Comparison of ENCODE assay signal across 12 mouse cellular contexts in the genomic region with DNA sequence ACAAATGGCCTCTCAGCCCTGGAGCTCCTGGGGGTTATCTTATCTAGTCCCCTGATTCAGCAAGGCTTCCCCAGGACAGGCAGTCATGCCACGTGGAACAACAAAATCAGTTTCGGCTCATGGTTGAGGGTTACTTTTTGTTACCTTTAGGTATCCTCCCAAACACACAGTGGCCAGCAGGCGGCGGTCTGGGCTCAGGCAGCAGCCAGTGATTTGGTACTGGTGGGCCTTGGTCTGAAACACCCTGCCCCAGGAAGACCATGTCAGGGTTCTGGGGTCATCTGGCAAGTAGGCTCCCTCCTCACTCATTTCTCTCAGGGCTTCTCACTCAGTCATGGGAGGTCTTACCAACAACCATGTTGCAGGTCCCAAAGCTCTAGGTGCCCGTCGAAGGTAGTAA. TPM values are rescaled to one million over a fixed set of nuclear protein-coding genes. Genes with fewer than 3 reads are reported as not detected.
A peak's percentile ranks its signal among the peaks of the same experiment; 100 is the strongest.
DNase-seq lines count a peak whose midpoint lies in the region; ATAC-seq and TF ChIP-seq lines count a peak whose summit lies in the region.
"Had no signal": no experiment of that assay in that cellular context is flagged by ENCODE, and none has a peak within 500 bp of the region (broad histone marks: within the 10 kb centered on the region; RNA-seq: fewer than 3 reads in every experiment).

No protein-coding gene starts in this region.

- H3K4me3 ChIP-seq in ES-Bruce4 (ENCODE audit: low read depth, low read length) = no peak overlapping the region
- H3K4me3 ChIP-seq in embryonic fibroblast, embryonic 13.5 days (ENCODE audit: insufficient read depth, low read length) = no peak overlapping the region
- no peak overlapping the region for H3K4me3 ChIP-seq in neural tube, embryonic 15.5 days (replicated peaks)
- H3K4me3 ChIP-seq: heart, embryonic 10.5 days had no signal

- no peaks in the 10 kb centered on the region for H3K4me1 ChIP-seq in ES-Bruce4 (ENCODE audit: control insufficient read depth, insufficient read depth, low read length)
- no peaks in the 10 kb centered on the region for H3K4me1 ChIP-seq in embryonic fibroblast, embryonic 13.5 days (ENCODE audit: control insufficient read depth, insufficient read depth, low read length)
- no peaks in the 10 kb centered on the region for H3K4me1 ChIP-seq in neural tube, embryonic 15.5 days
- H3K4me1 ChIP-seq: heart, embryonic 10.5 days had no signal

- H3K4me2 ChIP-seq in neural tube, embryonic 15.5 days = no peak overlapping the region

- peak; percentile 28 to 58 for DNase-seq in cerebellum, postnatal 14 days
- DNase-seq in cerebellum, adult 11 months = no peak
- peak; percentile 56 to 63 for DNase-seq in kidney, postnatal 4 days
- no peak for DNase-seq in kidney, adult 11 months

- WGBS in neural tube, embryonic 15.5 days = 78% methylated on average over 6 of the region's 6 CpGs

- TF ChIP-seq POLR2A in ES-Bruce4 (IDR thresholded peaks at IDR 0.05; ENCODE audit: insufficient read depth, low read length) = no peak
- TF ChIP-seq POLR2A in embryonic fibroblast, embryonic 13.5 days (IDR thresholded peaks at IDR 0.05; ENCODE audit: low read depth, low read length) = no peak

- no peaks in the 10 kb centered on the region for H3K9me3 ChIP-seq in ES-Bruce4 (replicated peaks; ENCODE audit: control insufficient read depth, insufficient read depth, low read length, poor library complexity, severe bottlenecking)
- no peaks in the 10 kb centered on the region for H3K9me3 ChIP-seq in neural tube, embryonic 15.5 days (replicated peaks)
- H3K9me3 ChIP-seq: heart, embryonic 10.5 days had no signal

- ATAC-seq in neural tube, embryonic 15.5 days (ENCODE audit: low FRiP score) = no peak
- ATAC-seq in erythroid progenitor cell, adult 5-6 weeks (replicated peaks; ENCODE audit: low FRiP score, poor library complexity, severe bottlenecking) = no peak

- peak; percentile 62 for TF ChIP-seq CTCF in ES-Bruce4 (IDR thresholded peaks at IDR 0.05; ENCODE audit: low read depth, low read length)
- TF ChIP-seq CTCF in embryonic fibroblast, embryonic 13.5 days (IDR thresholded peaks at IDR 0.05; ENCODE audit: borderline replicate concordance, insufficient read depth, low read length) = 0 out of 2 replicates have a peak, but pooled peaks have one; percentile 18

- no peak for TF ChIP-seq EP300 in ES-Bruce4 (IDR thresholded peaks at IDR 0.05; ENCODE audit: insufficient read depth, low read depth, low read length)

- no peak overlapping the region for H3K27ac ChIP-seq in ES-Bruce4 (ENCODE audit: insufficient read depth, low read length)
- H3K27ac ChIP-seq in embryonic fibroblast, embryonic 13.5 days (ENCODE audit: insufficient read depth, low read length) = no peak overlapping the region
- H3K27ac ChIP-seq in neural tube, embryonic 15.5 days (replicated peaks) = no peak overlapping the region
- H3K27ac ChIP-seq: heart, embryonic 10.5 days had no signal

- no peaks in the 10 kb centered on the region for H3K27me3 ChIP-seq in ES-Bruce4 (ENCODE audit: control insufficient read depth, insufficient read depth, low read length, poor library complexity, severe bottlenecking)
- H3K27me3 ChIP-seq in neural tube, embryonic 15.5 days (replicated peaks) = no peaks in the 10 kb centered on the region

- H3K9ac ChIP-seq in ES-Bruce4 (ENCODE audit: low read depth, poor library complexity, severe bottlenecking) = no peak overlapping the region
- H3K9ac ChIP-seq in neural tube, embryonic 15.5 days (replicated peaks) = no peak overlapping the region

- H3K36me3 ChIP-seq in ES-Bruce4 (ENCODE audit: control insufficient read depth, insufficient read depth, low read length, poor library complexity, severe bottlenecking) = no peaks in the 10 kb centered on the region
- H3K36me3 ChIP-seq in neural tube, embryonic 15.5 days = no peaks in the 10 kb centered on the region

RNA-seq across cellular contexts. Expression of a gene that starts 29.6 kb away (rescaled TPM):
- polyA plus RNA-seq in ES-Bruce4 (2011; ENCODE audit: insufficient read depth, insufficient read length, low read depth, missing spikeins) = 86.5 and 91.5 TPM in 2 replicates
- polyA plus RNA-seq in embryonic fibroblast, embryonic 13.5 days (2011; ENCODE audit: insufficient read length, low read depth, missing spikeins) = 31.2 and 43.4 TPM in 2 replicates
- polyA plus RNA-seq in neural tube, embryonic 15.5 days (2015; fragmentation: Nextera tagmentation; extraction: Ambion mirVana) = 43.6 and 48.7 TPM in 2 replicates
- total RNA-seq in erythroid progenitor cell, adult 5-6 weeks (2015; ENCODE audit: low replicate concordance) = 18.0 and 29.3 TPM in 2 replicates
- 32.5 and 63.5 TPM in 2 replicates for total RNA-seq in erythroid progenitor cell, adult 5-6 weeks (2017; ENCODE audit: low replicate concordance)

RNA-seq across cellular contexts. Expression of a gene that starts 29.7 kb away (rescaled TPM):
- polyA plus RNA-seq in ES-Bruce4 (2011; ENCODE audit: insufficient read depth, insufficient read length, low read depth, missing spikeins) = 0.44 TPM in 1 of 2 replicates, not detected in the other
- not detected in 2 replicates for polyA plus RNA-seq in embryonic fibroblast, embryonic 13.5 days (2011; ENCODE audit: insufficient read length, low read depth, missing spikeins)
- not detected in 2 replicates for polyA plus RNA-seq in neural tube, embryonic 15.5 days (2015; fragmentation: Nextera tagmentation; extraction: Ambion mirVana)
- not detected in 2 replicates for total RNA-seq in erythroid progenitor cell, adult 5-6 weeks (2015; ENCODE audit: low replicate concordance)
- total RNA-seq in erythroid progenitor cell, adult 5-6 weeks (2017; ENCODE audit: low replicate concordance) = not detected in 2 replicates
- total RNA-seq: adrenal gland, adult 18-20 months had no signal
- polyA plus RNA-seq: embryonic facial prominence, embryonic 14.5 days; heart, embryonic 10.5 days; spleen, adult 2 months had no signal

RNA-seq across cellular contexts. Expression of a gene that starts 33.1 kb away (rescaled TPM):
- 12.1 and 19.4 TPM in 2 replicates for polyA plus RNA-seq in ES-Bruce4 (2011; ENCODE audit: insufficient read depth, insufficient read length, low read depth, missing spikeins)
- 26.1 and 30.5 TPM in 2 replicates for polyA plus RNA-seq in embryonic fibroblast, embryonic 13.5 days (2011; ENCODE audit: insufficient read length, low read depth, missing spikeins)
- 3.1 and 4.0 TPM in 2 replicates for polyA plus RNA-seq in neural tube, embryonic 15.5 days (2015; fragmentation: Nextera tagmentation; extraction: Ambion mirVana)
- total RNA-seq in erythroid progenitor cell, adult 5-6 weeks (2015; ENCODE audit: low replicate concordance) = 12.3 and 13.8 TPM in 2 replicates
- total RNA-seq in erythroid progenitor cell, adult 5-6 weeks (2017; ENCODE audit: low replicate concordance) = 3.0 and 3.6 TPM in 2 replicates

RNA-seq across cellular contexts. Expression of a gene that starts 51.9 kb away (rescaled TPM):
- polyA plus RNA-seq in ES-Bruce4 (2011; ENCODE audit: insufficient read depth, insufficient read length, low read depth, missing spikeins) = 44.7 and 48.1 TPM in 2 replicates
- polyA plus RNA-seq in embryonic fibroblast, embryonic 13.5 days (2011; ENCODE audit: insufficient read length, low read depth, missing spikeins) = 30.4 and 30.5 TPM in 2 replicates
- polyA plus RNA-seq in neural tube, embryonic 15.5 days (2015; fragmentation: Nextera tagmentation; extraction: Ambion mirVana) = 114 and 119 TPM in 2 replicates
- total RNA-seq in erythroid progenitor cell, adult 5-6 weeks (2015; ENCODE audit: low replicate concordance) = 13.3 and 21.4 TPM in 2 replicates
- total RNA-seq in erythroid progenitor cell, adult 5-6 weeks (2017; ENCODE audit: low replicate concordance) = 12.3 and 18.5 TPM in 2 replicates

Comparison
In these comparisons a context has a peak if more than half of its experiments do, and no peak if none do; other contexts are left out.
1. DNase-seq: peak in cerebellum, postnatal 14 days (2 of 2) and kidney, postnatal 4 days (2 of 2); none in cerebellum, adult 11 months (single experiment) and kidney, adult 11 months (single experiment).